Mouse (Mus musculus): ENCODE data around the gene Iqgap1.

DNA sequence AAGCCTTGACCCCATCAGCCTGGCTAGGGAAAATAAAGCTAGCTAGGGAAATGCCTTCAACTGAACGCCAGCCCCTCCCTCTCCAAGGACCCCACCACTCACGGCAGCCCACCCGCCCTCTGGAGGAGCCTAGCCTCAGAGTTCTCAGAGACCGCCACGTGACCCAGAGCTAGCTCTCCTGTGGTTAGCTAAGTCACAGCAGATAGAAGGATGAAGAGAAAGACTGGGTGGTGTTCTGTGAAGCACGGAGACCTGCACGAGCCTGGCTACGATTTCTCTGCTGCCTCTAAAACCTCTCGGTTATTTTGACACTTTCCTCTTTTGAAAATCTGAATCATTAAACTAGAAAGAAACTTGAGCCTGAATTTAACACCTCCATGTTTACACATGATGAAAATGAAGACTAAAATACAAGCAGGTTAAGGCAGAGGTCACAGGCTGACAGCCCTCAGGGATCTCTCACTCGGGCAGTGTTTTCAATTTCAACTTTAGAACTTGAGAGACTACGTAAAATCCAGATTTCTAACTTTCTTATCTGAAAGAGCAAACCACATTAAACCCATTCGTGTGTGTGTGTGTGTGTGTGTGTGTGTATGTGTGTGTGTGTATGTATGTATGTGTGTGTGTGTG is 145.4 kb downstream of the Iqgap1 start:
- TF ChIP-seq CTCF (IDR thresholded peaks at IDR 0.05; ENCODE audit: low read depth) (no peak), EP300 (IDR thresholded peaks at IDR 0.05; ENCODE audit: low read depth) (no peak)

Measured in liver, embryonic 14.5 days (tissue).